Mouse (Mus musculus): ENCODE data around the gene Jag2.
A peak's percentile ranks its signal among the peaks of the same experiment; 100 is the strongest.

The Jag2 gene

DNA sequence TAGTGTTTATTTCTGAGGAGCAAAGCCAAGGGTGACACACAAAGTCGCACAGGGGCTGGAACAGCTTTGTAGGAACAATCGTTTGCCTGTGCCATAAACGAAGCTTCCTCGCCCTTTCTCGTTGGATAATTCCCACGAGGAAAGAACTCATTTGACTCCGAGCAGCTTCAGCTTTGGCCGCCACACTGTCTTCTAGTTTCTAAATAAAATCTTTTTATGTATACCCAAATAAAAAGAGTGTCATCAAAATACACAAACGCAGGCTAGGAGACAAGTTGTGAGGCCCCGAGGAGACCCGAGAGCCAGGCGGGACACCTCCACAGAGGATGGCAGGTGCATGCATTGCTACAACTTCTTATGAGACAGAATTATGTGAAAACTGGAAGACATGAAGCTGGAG lies 31.2 kb downstream of the Jag2 start:
- no peak for DNase-seq

DNA sequence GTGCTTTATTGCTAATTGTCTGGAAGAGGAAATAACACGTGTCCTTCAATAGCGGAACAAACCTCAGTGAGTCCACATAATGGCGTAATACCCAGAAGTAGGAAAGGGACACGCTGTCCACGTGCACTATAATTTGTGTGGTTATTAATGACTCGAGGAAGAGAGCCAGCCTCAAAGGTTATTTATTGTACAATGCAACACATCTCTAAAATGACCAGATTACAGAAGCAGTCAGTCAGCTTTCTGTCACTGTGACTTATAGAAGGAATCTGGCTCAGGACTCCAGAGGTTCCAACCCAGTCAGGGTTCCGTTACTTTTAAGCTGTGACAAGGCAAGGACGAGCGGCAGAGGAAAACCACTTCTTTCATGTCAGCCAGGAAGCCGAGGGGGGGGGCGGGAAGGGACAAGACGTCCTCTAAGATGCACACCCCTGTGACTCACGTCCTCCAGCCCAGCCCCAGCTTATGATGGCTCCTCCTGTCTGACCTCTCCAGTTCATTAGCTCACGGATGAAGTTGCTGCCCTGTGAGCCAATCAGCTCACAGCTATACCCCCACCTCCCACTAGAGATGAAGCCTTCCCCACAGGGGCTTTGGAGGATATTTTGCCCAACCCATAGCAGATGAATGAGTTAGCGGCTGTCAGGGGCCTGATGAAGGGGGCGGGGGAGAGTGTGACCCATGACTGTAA lies 31.9 kb downstream of the Jag2 start:
- peak; percentile 91 for DNase-seq

DNA sequence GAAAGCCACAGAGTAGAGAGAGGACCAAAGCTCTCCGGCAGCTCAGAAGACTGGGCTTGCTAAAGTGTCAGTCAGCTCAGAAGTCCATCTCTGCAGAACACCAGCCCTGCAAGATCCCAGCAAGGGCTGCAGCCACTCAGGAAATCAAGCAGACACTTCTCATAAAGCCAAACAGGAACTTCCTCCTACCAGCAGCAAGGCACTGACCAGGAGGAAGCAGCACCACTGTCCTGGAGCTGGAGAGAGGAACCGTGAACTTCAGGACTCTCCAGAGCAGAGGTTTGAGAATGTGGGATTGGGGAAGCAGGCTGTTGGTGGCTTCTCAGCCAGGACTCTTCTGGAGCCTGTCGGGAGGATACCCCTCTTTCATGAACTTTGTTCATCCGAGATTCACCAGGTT lies 34.6 kb downstream of the Jag2 start:
- DNase-seq: no peak

DNA sequence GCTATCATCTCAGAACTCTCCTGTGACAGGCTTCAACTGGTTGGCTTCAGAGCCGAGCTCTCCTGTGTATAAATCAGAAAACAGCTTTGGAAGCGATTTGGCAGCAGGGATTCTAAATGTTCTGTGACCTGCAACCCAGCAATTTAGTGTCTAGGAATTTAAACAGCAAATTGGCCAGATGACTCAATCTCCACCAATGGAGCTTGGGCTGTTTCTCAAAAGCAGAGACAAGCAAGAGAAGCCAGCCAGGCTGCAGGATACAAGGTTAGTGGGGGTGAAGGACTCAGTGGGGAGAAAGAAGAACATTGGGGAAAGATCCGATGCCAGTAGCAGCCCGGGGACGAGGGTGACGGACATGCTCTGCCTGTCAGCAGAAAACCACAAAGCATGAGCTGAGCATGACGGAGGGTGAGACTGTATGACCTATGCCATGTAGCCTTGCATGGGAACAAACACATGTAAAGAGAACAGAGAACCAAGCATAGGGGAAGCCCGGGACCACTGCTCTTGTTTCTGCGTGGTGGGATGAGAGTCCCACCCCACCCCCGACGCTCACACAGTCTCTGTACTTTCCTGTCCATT lies 35.2 kb downstream of the Jag2 start:
- DNase-seq: no peak

DNA sequence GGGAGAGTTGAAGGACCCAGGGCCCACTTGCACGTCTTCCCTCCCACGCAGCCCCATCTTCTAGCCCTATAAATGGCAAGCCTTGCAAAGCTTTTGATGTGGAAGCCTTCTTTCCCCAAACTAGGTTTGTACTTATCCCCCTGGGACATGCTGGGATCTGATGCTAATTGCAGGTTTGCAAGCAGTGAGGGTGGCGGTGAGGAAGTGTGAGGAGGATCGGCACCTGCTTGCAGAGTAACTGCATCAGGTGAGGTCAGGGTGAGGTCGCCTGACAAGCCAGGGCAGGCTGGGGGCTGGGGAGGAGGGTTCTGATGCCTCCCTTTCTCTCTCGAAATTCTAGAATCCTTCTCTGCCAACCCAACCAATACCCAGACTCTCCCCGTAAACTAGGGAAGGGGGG lies 44.1 kb downstream of the Jag2 start:
- no peak for DNase-seq

DNA sequence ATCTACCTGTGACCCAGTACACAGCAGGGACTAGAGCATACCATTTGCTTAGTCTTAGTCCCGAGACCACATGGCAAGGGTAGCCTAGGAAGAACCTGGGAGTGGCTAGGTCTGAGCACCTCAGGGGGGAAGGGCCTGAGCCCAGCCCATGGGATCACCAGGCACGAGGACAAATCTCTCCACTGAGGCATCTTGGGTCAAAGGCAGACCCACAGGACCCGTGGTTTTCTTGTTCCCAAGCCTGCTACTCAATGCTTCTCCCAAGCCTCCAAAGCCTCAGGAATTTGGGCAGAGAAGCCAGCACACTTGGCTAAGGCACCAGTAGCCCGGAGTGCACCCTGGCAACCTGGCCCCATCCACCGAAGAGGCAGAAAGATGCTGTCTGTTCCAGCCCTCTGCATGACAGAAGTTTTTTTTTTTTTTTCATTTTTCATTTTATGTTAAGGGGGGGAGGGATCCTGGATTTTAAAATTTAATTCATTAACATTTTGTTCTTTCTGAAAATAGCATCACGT lies 48.2 kb downstream of the Jag2 start:
- no peak for DNase-seq

DNA sequence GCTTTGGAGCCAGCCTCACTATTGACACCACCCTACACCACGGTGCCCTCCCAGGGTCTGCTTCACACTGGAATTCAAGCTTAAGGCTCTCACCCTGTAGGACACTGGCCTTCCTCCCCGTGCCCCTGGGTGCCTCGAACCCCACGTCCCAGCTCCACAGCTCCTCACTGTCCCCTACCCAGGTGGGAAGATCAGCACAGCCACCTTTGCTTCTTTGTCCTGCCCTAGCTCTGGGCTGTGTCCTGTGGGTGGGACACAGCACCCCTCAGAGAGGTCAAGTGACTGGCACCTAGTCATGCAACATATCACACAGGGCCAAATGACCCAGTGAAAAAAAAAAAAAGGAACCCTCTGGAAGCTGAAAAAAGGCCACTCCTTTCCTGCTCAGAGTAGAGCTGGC lies 48.9 kb downstream of the Jag2 start:
- DNase-seq: no peak

DNA sequence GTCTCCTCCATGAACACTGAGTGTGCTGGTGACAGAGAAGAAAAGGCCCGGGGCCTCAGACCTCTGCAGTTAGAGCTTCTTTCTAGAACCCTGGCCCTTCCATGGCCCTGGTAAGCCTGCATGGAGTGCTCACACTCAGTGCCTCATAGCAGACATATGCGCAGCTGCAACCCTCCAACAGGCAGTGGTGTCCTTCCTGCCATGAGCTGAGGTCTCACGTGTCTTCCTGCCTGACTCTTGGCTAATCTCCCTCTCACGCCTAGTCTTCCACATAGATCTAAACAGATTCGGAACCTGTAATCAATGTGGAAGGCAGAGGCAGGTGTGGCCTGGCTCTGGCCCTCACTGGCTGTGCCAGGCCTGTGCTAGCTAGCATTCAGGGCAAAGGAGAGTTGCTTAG lies 49.8 kb downstream of the Jag2 start:
- no peak for DNase-seq

DNA sequence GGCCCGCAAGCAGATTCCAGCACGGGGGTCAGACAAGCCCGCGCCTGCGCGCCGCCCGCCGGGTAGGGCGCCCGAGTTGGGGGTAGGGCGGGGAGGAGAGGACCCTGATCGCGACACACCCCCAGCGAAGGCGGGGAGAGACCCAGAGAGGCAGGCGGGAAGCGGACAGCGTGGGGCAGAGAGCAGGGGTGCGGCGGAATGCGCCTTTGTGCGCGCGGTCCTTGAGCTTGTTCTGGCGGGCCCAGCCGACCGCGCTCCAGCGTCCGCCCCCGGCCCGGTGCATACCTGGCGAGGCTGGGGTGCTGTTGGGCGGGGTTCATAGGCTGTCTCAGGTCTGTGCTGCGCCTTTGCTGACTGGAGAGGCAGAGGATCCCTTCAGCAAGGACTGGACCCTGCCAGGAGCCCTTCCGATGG lies 52.0 kb downstream of the Jag2 start:
- DNase-seq: peak; percentile 44

DNA sequence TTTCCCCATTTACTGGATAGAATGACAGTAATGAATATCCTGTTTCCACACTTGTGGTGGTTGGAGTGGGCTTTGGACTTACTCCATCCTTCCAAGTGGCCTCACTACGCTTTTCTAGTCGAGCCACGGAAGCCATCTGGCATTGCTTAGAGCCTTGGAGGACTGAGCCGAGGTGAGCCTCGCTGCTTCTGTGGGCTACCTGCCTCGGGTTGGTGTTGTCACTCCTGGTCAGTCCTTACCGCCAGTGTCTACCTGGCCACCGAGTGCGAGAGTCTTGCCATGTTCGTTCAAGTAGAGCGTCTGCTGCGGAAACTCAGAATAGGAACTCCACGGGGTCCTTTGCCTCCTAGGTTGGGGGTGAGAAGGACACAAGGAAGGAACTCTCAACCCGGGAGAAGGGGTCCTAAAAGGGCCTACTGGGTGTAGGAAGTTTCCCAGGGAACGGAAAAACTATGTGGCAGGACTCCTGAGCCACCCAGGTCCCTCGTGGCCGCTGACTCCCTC lies 52.5 kb downstream of the Jag2 start:
- DNase-seq: no peak

DNA sequence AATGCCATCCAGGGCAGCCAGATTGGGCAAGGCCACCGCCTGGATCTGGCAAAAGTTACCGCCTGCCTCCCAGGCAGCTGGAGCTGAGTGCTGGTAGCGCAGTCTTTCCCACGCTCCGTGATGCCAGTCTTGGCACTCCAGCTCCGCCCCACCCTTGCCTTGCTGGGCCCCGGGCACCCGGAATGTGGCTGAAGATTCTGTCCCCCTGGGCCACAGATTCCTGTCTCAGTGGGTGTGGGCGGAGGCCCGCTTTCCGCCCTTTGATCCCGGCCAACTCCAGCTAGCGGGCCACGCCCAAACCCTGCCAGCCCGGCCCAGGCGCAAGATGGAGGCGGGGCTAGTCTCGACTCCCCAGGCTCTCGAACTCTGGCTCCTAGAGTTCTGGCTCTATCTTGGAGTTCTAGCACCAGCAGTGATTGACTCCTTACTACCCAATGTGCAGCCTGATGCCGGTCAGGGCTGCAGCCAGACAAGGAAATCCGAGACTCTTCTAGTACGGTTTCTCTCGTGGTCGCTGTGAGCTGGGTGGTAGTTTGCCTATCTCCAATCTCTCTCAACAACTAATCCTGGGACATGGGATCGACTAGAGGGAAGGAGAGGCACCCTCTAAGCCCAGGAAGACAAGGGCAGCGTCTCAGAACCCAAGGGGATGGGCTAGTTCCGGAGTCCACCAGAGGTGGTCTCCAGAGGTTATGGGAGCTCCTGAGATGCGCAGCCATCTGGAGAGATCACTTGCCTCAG lies 53.1 kb downstream of the Jag2 start:
- DNase-seq: peak; percentile 50

DNA sequence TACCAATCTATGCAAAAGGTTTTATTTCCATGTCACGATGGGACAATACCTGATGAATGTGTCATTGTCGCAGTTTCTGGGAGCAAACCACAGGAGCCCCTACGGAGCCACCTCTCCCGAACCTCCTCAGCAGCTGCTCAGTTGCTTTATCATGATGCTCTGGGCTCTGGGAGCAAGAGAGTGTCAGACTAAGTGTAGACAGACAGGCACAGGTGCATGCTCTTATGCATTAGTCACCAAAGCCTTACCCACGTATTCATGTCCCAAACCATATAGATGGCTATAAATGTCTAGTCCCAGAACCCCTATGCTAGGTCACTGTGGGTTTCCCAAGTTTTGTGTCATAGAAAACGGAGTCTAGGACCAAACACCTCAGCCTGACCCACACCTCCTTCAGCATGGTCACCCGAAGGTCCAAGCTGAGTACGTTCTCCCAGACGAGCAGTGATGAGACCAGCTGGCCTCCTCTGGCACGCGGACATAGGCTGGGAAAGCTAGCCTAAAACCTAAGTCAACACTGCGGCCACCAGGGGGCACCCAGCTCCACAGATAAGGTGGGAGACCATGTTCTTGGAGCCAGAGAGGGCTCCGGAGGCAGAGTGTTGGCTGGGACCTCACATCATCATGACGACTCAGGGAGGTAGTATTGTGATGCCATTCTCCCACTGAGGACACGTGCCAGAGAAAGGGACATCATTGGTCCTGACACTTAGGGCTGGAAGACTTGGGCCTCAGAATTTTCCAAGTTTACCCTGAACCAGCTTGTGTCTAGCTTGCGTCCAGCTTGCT lies 54.2 kb downstream of the Jag2 start:
- peak; percentile 91 for DNase-seq

DNA sequence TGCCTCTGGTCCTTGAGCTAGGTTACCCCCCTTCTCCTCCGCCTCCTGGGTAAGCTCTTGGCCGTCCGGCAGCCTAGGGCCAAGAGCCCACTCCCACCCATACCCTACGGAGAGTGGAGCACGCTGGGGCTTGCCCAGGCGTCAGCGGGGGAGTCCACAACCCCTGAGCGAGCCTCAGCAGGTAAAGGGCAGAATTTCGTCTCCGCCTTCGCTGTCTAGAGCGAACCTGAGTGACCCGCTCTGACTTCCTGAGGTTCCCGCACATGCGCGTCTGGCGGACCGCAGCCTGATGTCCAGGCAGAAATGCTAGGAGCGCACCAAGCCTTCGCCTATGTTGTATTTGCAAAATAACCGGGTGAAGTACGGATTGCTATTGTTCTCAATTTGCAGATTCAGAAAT lies 55.4 kb downstream of the Jag2 start:
- no peak for DNase-seq

DNA sequence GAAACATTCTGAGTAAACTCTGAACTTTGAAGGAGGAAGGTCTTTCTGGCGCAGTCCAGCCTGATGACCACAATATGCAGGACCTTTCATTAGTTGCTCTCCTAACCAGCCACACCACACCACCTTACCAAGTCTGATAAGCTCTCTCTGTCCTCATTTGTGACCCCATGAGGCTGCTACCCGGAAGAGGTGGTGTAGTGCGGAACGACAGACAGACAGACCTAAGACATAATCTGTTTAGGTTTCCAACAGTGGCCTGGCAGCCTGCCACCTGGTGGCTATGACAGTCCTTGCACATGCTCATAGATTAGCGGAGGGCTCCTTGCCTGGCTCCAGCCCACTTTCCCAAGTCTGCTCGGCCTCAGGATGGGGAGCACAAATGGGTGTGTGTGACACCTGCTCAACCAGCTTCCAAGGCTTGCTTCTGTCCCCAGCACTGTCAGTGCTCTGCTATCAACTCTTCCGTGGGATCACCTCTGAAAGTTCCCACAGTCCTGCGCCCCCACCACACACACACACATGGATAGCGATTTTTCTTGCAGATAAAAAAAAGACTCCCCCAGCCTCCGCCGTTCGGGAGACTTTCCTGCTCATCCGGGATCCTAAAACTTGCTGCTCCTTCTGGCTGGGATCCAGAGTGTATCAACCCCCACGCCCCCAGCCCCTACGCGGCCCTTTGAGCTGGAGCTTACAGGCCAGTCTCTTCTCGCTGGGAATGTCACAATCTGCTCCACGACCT lies 56.0 kb downstream of the Jag2 start:
- DNase-seq: peak; percentile 85

DNA sequence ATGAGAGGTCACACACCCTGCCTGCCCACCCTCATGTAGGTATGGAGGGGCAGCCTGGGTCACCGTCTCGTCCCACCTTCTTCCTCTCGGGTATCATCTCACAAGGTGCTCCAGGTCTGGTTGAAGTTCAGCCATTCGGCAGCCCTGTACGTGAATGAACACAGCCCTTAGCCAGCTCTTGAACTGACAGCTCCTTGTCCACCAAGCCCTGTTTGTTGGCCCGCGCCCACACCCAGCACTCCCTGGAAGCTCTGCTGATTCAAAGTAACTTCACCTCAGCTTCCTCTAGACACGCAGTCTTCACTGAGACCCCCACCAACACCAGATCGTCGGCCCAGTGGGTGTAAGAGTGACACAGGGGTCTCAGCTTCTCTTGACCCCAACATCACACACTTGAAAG lies 56.6 kb downstream of the Jag2 start:
- no peak for DNase-seq

DNA sequence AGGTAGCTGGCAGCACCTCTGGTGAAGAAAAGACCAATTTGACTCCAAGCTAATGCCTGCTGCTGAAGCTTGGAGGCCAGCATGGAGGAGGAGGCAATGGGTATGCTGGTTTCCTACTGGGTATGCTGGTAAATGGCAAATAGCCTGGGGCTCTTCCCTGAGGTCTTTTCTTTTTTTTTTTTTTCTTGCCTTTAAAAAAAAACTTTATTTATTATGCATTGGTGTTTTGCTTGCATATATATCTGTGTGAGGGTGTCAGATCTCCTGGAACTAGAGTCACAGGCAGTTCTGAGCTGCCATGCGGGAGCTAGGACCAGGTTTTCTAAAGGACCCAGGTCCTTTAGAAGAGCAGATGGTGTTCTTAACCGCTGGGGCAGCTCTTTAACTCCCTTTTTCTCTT lies 58.3 kb downstream of the Jag2 start:
- DNase-seq: no peak

DNA sequence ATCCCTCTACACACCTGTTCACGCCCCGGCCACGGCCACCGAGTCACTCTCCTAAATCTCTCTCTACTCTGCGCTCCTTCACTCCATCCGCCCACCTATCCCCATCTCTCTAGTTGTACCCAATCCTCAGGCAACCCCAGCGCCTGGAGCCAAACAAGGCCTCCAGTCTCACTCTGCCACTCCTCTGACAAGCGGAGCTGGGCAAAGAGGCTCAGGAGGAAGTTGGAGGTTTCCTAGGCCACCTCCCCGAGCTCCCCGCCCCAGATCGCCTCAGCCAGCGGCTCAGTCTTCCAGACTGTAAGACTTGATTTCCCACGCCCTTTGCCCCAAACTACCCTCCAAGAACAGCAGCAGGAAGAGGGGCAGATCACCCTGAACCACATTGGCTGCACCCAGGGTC lies 58.8 kb downstream of the Jag2 start:
- no peak for DNase-seq

DNA sequence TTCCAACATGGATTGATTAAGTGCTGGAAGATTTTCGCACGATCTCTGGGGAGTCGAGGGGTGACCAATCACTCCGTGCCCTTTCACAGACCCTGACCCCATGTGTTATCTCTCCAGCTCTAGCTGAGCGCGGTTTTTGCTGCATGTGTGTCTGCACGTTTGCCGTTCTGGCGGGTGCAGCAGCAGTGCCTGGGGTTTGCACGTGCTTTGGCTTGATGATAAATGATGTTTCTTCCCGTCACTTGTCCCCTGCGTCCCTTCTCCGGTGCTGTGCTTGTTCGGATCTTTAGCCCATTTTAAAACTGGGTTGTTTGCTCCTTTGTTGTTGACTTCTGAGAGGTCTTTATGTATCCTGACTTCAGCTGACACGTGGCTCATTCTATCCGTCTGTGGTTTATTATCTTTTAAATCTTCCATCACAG lies 59.8 kb downstream of the Jag2 start:
- DNase-seq: no peak

DNA sequence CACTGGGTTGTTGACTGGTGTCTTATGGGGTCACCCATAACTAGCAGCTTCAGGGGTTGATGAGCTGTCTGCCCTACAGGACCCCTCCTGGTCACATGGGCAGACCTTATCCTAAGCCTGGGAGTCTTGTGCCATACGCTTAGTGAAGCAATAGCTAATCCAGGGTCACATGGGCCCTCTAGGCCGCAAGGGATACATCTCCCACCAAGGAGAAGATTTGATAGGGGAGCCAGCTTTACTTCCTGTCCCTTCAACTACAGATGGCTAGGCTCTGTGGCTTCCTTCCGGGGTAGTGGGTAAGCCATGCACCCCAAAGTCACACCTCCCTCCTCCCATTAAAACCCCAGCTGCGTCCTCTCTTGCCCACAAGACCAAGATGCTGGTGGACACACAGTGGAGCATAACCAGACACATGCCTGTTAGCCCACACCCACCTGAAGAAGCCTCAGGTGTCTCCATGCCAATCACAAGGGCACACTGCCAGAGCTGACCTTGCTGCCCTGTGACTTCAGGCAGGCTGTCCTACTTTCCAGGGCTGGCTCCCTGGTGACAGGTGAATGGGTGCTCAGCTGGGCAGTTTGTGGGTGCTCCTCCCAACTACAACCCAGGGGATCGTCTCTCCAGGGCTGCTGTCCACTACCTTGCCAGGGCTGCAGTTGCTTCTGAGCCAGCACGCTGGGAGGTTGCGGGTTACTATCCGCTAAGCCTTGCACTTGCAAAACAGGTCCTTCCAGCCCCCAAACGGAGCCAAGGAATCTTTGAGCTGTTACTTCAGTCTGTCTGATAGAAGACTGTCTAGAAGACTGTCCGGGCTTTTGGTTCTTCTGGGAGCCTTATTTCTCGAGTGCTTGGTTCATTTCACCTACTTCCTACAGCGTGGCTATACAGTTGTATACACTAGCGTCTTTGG lies 61.1 kb downstream of the Jag2 start, which contains the start of gene Gpr132:
Gene Gpr132 (minus strand): TSS at position 51 of the 910 bp plus-strand sequence.
- DNase-seq: peak; percentile 47

DNA sequence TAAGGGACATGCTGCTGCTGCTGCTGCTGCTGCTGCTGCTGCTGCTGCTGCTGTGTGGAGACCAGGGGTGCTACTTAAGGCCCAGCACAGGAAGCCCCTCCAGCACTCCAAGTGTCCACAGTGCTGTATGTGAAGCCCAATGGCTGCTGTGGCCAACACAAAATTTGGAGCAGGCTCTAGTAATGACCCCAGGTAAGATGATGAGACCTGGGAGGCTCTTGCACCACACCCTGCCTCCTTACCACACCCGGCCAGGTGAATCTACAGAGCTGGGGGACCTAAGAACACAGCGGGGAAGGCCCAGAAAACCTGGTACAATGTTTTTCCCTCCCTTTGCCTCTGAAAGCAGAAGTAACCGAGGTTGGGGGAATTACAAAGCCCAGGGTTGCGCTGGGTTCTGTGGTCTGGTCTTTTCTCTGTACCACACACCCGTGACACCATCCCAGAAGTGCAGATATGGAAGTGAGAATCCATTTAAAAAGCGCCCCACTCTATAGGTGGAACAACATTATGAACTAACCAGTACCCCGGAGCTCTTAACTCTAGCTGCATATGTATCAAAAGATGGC lies 62.4 kb downstream of the Jag2 start:
- no peak for DNase-seq

Measured in retina, postnatal 1 day (tissue).